Mouse (Mus musculus): ENCODE measurements around the gene Tas2r113. TPM values are rescaled to one million over a fixed set of nuclear protein-coding genes. Genes with fewer than 3 reads are reported as not detected.

Gene Tas2r113
- polyA plus RNA-seq (2012; ENCODE audit: low replicate concordance) = not detected in 2 replicates

DNA sequence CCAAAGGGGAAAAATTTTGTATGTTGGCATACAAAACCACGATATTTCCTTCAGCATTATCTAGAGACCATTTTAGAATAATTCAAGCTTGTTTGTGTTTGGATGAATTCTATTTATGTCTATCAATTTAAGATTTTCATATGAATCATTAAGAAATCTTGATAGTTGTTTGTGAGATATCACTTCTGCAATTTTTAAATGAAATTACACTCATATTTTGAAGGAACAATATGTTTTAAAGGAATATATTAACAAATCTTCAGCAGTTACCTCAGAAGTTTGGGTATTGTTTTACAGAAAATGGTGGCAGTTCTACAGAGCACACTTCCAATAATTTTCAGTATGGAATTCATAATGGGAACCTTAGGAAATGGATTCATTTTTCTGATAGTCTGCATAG lies at the start of gene Tas2r113:
Tas2r113 (plus strand) TSS at position 301 of the 400 bp plus-strand sequence.

GRCm38 (mm10) chr6:132846842-132847241 lies 46.0 kb upstream of the Tas2r113 start, which contains the start of gene Tas2r123:
TSS of gene Tas2r123 (plus strand) at chr6:132847142.

DNA sequence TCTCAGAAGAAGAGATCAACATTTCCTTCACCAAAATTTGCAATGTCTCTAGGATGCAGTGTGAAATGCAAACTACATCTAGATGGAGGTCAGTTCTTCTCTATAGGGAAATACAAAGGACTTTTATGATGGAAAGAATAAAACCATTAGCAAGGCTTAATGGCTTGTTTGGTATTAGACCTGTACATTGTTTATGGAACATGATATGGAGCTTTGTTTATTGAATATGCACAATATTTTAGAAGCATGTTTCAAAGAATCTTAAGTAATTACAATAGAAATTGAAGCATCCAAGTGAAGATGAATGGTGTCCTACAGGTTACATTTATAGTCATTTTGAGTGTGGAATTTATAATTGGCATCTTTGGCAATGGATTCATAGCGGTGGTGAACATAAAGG lies 37.7 kb upstream of the Tas2r113 start, which contains the start of gene Tas2r116:
Tas2r116 (plus strand) TSS at position 301 of the 400 bp plus-strand sequence.

DNA sequence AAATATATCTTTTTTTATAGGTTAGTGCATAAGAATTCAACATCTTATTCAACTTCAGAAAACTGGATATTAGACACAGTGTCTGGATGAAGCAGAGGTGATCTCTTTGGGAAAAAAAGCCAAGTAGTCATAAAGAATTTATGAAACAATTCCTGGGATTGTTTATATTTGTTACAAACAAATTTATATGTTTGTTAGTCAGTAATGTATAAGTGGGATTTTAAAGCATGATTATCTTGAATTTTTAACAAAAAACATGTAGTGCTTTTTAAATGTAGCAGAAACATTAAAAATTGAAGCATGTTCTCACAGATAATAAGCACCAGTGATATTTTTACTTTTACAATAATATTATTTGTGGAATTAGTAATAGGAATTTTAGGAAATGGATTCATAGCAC lies 25.1 kb upstream of the Tas2r113 start, which contains the start of gene Tas2r110:
Tas2r110 (plus strand) TSS at position 301 of the 400 bp plus-strand sequence.

GRCm38 (mm10) chr6:132909351-132909750 lies 16.5 kb downstream of the Tas2r113 start, which contains the start of gene Tas2r125:
TSS of gene Tas2r125 (plus strand) at chr6:132909651.

Other genes starting within 250 kb of the Tas2r113 start
- not detected in 2 replicates for gene A630073D07Rik, start 241.5 kb upstream of the Tas2r113 start, polyA plus RNA-seq (2012; ENCODE audit: low replicate concordance)
- not detected in 2 replicates for gene Tas2r120, start 236.1 kb upstream of the Tas2r113 start, polyA plus RNA-seq (2012; ENCODE audit: low replicate concordance)
- gene Tas2r121, start 192.0 kb upstream of the Tas2r113 start, polyA plus RNA-seq (2012; ENCODE audit: low replicate concordance) = not detected in 2 replicates
- gene Tas2r122, start 181.1 kb upstream of the Tas2r113 start, polyA plus RNA-seq (2012; ENCODE audit: low replicate concordance) = not detected in 2 replicates
- not detected in 2 replicates for gene Tas2r115, start 155.0 kb upstream of the Tas2r113 start, polyA plus RNA-seq (2012; ENCODE audit: low replicate concordance)
- not detected in 2 replicates for gene Tas2r124, start 138.3 kb upstream of the Tas2r113 start, polyA plus RNA-seq (2012; ENCODE audit: low replicate concordance)
- gene Tas2r102, start 130.9 kb upstream of the Tas2r113 start, polyA plus RNA-seq (2012; ENCODE audit: low replicate concordance) = not detected in 2 replicates
- not detected in 2 replicates for gene Tas2r136, start 114.8 kb upstream of the Tas2r113 start, polyA plus RNA-seq (2012; ENCODE audit: low replicate concordance)
- gene Tas2r117, start 90.2 kb upstream of the Tas2r113 start, polyA plus RNA-seq (2012; ENCODE audit: low replicate concordance) = not detected in 2 replicates
- gene Tas2r123, start 45.9 kb upstream of the Tas2r113 start, polyA plus RNA-seq (2012; ENCODE audit: low replicate concordance) = not detected in 2 replicates
- not detected in 2 replicates for gene Tas2r116, start 37.6 kb upstream of the Tas2r113 start, polyA plus RNA-seq (2012; ENCODE audit: low replicate concordance)
- not detected in 2 replicates for gene Tas2r110, start 25.0 kb upstream of the Tas2r113 start, polyA plus RNA-seq (2012; ENCODE audit: low replicate concordance)
- gene Tas2r125, start 16.6 kb downstream of the Tas2r113 start, polyA plus RNA-seq (2012; ENCODE audit: low replicate concordance) = not detected in 2 replicates
- gene Tas2r129, start 58.1 kb downstream of the Tas2r113 start, polyA plus RNA-seq (2012; ENCODE audit: low replicate concordance) = not detected in 2 replicates
- gene Tas2r131, start 64.9 kb downstream of the Tas2r113 start, polyA plus RNA-seq (2012; ENCODE audit: low replicate concordance) = not detected in 2 replicates
- not detected in 2 replicates for gene Tas2r109, start 88.0 kb downstream of the Tas2r113 start, polyA plus RNA-seq (2012; ENCODE audit: low replicate concordance)
- not detected in 2 replicates for gene Tas2r103, start 144.1 kb downstream of the Tas2r113 start, polyA plus RNA-seq (2012; ENCODE audit: low replicate concordance)
- gene Tas2r140, start 162.8 kb downstream of the Tas2r113 start, polyA plus RNA-seq (2012; ENCODE audit: low replicate concordance) = not detected in 2 replicates
- 57.3 and 164 TPM in 2 replicates for gene Smim10l1, start 211.9 kb downstream of the Tas2r113 start, polyA plus RNA-seq (2012; ENCODE audit: low replicate concordance)

Measured in hematopoietic multipotent progenitor cell, adult 10-12 weeks (in vitro differentiated cells).